Mouse (Mus musculus): ENCODE measurements around the gene Rnf166. TPM values are rescaled to one million over a fixed set of nuclear protein-coding genes. Genes with fewer than 3 reads are reported as not detected.

The Rnf166 gene
- polyA plus RNA-seq (2014; fragmentation: Illumina TruSeq; extraction: RNeasy Lipid Tissue Mini Kit (QIAGEN cat#74804); ENCODE audit: low replicate concordance) = 10.5 TPM

GRCm38 (mm10) chr8:122475580-122476320, at the start of gene Rnf166, which contains the start of gene Ctu2:
Rnf166 (minus strand) TSS chr8:122476064.
Ctu2 (plus strand) TSS chr8:122476143.

DNA sequence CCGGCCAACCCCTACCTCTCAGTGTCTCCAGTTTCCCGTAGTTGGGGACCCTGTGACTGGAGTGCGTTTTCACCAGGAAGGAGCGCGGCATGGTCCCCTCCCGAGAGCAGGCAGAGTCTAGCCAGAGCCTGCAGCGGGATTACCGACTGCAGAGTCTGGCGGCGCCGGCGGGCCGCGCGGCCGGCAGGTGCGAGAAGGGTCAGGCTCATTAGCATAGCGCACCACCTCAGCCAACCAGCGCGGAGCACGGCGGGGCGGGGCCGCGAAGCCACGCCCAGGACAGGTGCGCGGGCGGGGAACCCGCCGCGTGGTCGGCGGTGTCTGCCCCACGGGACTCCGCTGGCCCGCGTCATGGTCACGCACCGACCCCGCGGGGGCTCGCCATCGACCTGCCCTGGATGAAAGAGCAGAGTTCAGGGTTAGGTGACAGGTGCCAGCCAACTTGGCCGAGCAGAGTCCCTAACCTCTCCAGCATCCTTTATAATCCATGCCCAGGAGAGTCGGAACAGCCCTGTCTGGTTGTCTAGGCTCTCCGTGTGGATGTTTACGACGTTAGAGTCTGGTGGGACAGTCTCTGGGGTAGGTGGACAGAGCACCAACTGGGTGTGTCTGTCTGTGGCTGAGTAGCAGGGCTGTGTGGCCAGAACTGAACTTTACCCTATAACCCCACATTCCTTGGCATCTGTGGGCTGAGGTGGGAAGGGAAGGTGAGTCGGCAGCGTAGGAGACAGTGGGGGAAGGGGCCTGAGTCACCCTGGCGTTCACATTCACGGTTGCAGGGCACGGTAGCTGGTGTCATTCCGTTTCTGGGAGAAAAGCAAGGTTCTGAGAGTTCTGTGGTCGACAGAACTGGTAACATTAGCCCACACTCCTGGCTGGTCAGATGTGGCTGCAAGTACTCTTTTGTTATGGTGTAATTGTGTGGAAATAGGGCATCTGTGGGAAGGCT, 15.1 kb downstream of the Rnf166 start, which contains the start of gene Snai3:
TSS of gene Snai3 (minus strand) at position 210 of the 949 bp plus-strand sequence.

DNA sequence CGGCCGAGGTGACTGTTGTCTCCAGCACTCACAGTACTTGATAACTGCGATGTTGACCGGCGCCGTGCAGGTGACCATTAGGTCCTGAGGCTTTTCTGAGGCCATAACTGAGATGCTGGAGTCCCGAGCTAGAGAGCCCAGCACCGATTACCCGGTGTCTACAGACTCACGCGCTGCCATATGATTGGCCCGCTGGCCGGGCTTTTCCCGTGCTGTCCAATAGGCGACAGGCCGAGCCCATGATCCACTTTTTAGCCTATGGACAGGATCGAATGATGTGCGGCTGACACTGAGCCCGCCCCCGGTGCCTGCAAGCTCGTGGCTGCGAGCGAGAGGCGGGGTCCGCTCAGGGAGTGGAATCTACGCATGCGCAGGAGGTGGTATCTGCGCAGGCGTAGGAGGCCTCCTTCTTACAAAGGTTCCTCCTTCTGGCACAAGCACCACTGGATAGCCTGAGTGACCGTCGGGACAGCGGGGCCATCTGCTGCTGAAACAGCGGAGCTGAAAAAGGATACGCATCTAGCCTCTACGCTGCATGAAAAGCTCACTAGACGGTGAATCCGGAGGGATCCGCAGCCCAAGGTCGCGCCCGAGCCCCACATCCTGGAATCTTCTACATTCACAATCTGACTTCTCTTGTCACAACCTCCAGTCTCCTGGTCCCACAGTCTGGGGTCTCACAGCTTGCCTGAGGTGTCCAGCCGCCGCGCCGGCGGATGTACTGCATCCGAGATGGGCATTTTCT, 32.4 kb downstream of the Rnf166 start, which contains the start of gene Mvd:
TSS of gene Mvd (minus strand) at position 161 of the 745 bp plus-strand sequence.

GRCm38 (mm10) chr8:122432443-122433268, 43.2 kb downstream of the Rnf166 start, which contains the start of gene Cyba:
Cyba (minus strand) TSS chr8:122432930.

DNA sequence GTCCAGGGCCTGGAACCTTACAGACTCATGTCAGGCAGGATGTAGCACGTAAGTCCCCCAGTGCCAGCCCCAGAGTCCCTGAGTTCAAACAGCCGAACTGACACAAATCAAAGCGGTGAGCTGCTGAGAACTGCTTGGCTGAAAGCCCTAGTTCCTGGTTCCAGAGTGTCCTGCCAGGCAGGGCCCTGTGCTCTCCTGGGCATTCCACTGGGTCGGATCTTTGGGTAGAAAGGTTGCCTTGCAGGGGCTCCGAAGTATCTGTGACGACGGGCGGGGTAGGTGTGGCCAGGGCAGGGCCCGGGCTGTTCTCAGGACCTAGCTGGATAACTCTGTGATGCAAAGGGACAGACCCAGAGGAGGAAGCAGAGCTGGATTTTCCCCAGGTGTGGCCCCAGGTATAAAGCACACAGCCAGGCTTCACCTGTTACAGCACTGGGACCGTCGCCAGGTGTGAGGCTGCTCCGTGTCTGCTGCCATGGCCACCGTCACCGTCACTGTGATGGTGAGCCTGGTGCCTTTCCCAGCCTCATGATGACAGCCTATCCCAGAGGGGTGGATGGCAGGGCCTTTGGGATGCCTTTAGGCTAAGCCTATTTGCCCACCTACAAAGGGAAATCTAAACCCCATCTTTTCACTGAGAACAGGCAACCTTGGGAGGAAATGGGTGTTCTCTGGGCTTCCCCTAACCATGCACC, 54.3 kb downstream of the Rnf166 start, which contains the start of gene Il17c:
TSS of gene Il17c (plus strand) at position 645 of the 695 bp plus-strand sequence.

Other genes starting within 250 kb of the Rnf166 start
- gene Zfpm1, start 193.9 kb downstream of the Rnf166 start, polyA plus RNA-seq (2014; fragmentation: Illumina TruSeq; extraction: RNeasy Lipid Tissue Mini Kit (QIAGEN cat#74804); ENCODE audit: low replicate concordance) = 0.37 TPM
- gene Trhr2, start 115.3 kb downstream of the Rnf166 start, polyA plus RNA-seq (2014; fragmentation: Illumina TruSeq; extraction: RNeasy Lipid Tissue Mini Kit (QIAGEN cat#74804); ENCODE audit: low replicate concordance) = not detected
- gene Zc3h18, start 99.5 kb downstream of the Rnf166 start, polyA plus RNA-seq (2014; fragmentation: Illumina TruSeq; extraction: RNeasy Lipid Tissue Mini Kit (QIAGEN cat#74804); ENCODE audit: low replicate concordance) = 13.0 TPM
- gene Il17c, start 54.0 kb downstream of the Rnf166 start, polyA plus RNA-seq (2014; fragmentation: Illumina TruSeq; extraction: RNeasy Lipid Tissue Mini Kit (QIAGEN cat#74804); ENCODE audit: low replicate concordance) = not detected
- not detected for gene Cyba, start 43.1 kb downstream of the Rnf166 start, polyA plus RNA-seq (2014; fragmentation: Illumina TruSeq; extraction: RNeasy Lipid Tissue Mini Kit (QIAGEN cat#74804); ENCODE audit: low replicate concordance)
- not detected for gene Mvd, start 32.6 kb downstream of the Rnf166 start, polyA plus RNA-seq (2014; fragmentation: Illumina TruSeq; extraction: RNeasy Lipid Tissue Mini Kit (QIAGEN cat#74804); ENCODE audit: low replicate concordance)
- gene Snai3, start 15.3 kb downstream of the Rnf166 start, polyA plus RNA-seq (2014; fragmentation: Illumina TruSeq; extraction: RNeasy Lipid Tissue Mini Kit (QIAGEN cat#74804); ENCODE audit: low replicate concordance) = not detected
- not detected for gene Ctu2, start 79 bp upstream of the Rnf166 start, polyA plus RNA-seq (2014; fragmentation: Illumina TruSeq; extraction: RNeasy Lipid Tissue Mini Kit (QIAGEN cat#74804); ENCODE audit: low replicate concordance)
- 0.26 TPM for gene Piezo1, start 75.3 kb upstream of the Rnf166 start, polyA plus RNA-seq (2014; fragmentation: Illumina TruSeq; extraction: RNeasy Lipid Tissue Mini Kit (QIAGEN cat#74804); ENCODE audit: low replicate concordance)
- gene Cdt1, start 92.0 kb upstream of the Rnf166 start, polyA plus RNA-seq (2014; fragmentation: Illumina TruSeq; extraction: RNeasy Lipid Tissue Mini Kit (QIAGEN cat#74804); ENCODE audit: low replicate concordance) = 2.0 TPM
- gene Aprt, start 100.8 kb upstream of the Rnf166 start, polyA plus RNA-seq (2014; fragmentation: Illumina TruSeq; extraction: RNeasy Lipid Tissue Mini Kit (QIAGEN cat#74804); ENCODE audit: low replicate concordance) = 1.7 TPM
- 1.4 TPM for gene Galns, start 135.4 kb upstream of the Rnf166 start, polyA plus RNA-seq (2014; fragmentation: Illumina TruSeq; extraction: RNeasy Lipid Tissue Mini Kit (QIAGEN cat#74804); ENCODE audit: low replicate concordance)
- gene Trappc2l, start 135.6 kb upstream of the Rnf166 start, polyA plus RNA-seq (2014; fragmentation: Illumina TruSeq; extraction: RNeasy Lipid Tissue Mini Kit (QIAGEN cat#74804); ENCODE audit: low replicate concordance) = 1.9 TPM
- gene Pabpn1l, start 146.7 kb upstream of the Rnf166 start, polyA plus RNA-seq (2014; fragmentation: Illumina TruSeq; extraction: RNeasy Lipid Tissue Mini Kit (QIAGEN cat#74804); ENCODE audit: low replicate concordance) = not detected
- gene Cbfa2t3, start 223.0 kb upstream of the Rnf166 start, polyA plus RNA-seq (2014; fragmentation: Illumina TruSeq; extraction: RNeasy Lipid Tissue Mini Kit (QIAGEN cat#74804); ENCODE audit: low replicate concordance) = 1.5 TPM